Mouse (Mus musculus): ENCODE results near the gene Rtn2.
"Not testable (repeated sequence)": the region's sequence is repeated elsewhere in the genome, so short reads cannot be mapped to it uniquely, and the experiment has no call there.

Rtn2 gene

DNA sequence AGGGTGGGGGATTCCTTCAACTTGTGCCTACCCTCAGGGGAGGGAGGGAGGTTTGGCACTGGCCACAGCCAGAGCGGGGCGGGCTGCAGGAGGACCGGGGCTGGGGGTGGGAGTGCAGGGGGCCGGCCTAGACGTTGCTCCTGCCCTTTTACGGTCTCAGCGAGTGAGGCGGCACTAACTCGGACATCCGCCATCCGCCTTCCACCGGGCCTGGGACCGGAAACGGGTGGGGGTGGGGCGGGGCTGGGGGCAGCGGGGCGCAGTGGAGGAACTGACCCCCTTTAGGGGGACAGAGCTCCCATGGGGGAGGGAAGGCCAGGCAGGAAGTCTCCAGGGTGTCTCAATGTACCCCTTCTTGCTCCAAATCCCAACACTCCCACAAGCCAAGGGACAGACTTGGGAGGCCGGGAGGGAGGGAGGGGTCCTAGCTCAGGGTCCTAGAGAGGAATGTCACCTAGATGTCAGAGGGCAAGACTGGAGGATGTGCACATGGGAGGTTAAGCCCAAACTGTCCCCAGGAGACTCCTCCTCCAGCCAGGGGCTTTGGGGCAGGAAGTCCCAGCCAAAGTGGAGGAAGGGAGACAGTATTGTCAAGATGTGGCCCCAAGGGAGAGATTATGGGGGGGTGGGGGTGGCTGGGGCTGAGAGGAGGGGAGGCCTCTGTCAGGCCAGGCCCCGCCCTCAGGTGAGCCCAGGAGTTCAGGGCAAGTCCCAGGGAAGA is 12.5 kb upstream of the Rtn2 start:
- no peak for DNase-seq

DNA sequence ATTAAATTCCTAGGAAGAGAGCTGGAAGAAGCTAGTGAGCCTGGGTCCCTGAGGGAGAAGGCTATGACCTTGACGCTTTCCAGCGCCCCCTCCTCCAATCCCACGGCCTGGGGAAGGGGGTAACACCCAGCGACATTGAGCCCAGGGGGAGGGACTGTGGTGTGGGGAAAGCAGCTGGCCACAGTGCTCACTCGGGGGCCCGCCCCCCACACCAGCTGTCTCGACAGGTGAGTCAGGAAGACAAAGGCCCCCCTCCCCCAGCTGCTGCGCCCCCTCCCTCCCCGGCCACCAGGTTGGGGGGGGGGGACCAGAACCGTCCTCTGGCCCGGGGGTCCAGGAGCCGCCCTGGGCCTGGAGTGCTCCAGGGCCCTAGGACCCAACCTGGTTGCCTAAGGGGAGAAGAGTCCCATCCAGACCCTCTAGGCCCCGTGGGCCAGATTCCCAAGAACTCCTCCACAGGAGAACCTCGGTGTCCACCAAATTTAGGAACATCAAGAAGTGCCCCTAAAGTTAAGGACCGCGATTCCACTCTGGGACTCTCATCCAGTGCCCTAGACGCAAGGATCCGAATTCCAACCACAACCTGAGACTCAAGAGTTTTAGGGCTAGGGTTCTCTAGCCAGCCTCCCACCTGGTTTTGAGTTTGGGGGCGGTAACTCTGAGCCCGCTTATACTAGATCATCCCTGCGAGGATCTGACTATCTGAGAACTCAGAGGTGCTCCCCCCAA is 11.8 kb upstream of the Rtn2 start:
- DNase-seq: no peak

DNA sequence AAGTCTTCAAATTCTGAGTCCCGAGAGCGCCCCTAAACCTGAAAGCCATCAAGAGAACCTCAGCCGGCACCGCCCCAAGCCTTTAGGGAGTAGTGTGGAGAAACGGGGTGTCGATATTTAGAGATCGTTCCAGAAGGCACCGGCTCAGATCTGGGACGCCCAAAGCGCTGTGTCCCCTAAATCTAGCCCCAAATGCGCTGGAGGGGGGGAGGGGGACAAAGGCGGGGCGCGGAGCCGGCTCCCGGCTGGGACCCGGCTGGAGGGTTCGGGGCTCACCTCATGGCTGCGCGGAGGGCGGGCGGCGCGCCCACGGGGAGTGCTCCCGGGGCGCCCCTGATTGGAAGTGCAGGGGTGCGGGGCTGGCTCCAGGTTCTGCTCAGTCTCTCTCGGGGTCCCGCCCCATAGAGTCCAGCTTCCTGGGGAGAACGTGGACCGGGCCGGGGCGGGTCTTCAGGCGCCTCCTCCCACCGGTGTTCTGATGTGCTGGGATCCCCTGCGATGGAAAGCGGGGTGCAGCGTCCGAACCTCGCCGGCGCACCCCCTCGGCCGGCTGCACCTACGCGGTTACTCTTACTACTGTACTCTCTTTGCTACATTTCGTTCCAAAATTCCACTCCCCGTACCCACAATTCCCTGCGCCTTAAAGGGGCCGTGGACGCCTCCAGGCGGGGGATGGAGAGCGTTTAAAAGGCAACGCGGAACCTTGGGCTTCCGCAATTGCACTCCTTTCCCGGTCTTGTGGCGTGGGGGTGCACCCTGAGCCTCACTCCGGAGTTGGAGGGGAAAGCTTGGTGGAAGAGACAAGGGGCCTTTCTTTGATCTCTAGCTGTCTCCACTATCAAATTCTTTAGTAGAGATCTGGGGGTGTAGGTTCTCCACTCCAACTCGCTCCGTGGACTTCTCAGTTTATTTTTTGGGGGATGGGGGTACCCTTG is 10.9 kb upstream of the Rtn2 start, which contains the start of gene Vasp:
Gene Vasp, minus strand, starts transcription at position 580 of the 935 bp plus-strand sequence.
- peak; percentile 91 for DNase-seq

DNA sequence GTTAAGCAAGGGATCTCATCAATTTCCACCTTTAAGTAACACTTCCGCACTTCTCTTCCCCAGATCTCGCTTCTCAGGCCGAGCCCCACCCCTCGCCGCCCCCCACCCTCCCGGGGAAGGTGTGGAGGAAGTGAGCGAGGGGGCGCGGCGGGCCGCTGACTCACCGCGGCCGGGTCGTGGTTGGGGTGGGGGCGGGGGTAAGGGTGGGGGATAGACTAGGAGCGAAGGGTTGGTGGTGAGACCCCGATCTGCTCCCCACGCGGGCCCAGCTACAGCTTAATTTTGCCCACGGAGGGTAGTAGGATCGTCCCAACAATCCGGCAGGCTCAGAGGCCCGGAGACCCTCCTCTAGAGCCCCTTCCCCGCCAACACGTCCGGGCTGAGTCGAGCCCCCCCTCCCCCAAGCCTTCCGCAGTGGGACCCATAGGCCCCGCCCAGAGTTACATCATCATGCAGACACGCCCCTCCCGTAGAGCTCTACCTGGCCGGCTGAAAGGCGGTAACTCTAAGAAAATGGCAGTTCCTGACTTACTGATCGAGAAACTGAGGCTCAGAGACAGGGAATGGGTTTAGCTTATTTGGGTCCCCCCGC is 10.2 kb upstream of the Rtn2 start:
- DNase-seq: peak; percentile 40

DNA sequence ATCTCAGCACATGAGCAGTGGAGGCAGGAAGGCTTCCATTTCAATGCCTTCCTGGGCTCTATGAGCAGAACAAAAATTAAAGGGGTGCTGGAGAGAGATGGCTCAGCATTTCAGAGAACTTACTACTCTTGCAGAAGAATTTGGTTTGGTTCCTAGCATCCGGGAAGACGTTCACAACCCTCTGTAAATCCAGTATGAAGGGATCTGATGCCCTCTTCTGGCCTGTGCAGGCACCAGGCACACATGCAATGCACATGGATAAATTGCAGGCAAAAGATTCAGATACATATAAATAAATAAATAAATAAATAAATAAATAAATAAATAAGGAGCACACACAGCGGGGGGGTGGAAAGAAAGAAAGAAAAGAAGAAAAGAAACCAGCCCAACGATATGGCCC is 6.2 kb upstream of the Rtn2 start:
- DNase-seq: no peak

DNA sequence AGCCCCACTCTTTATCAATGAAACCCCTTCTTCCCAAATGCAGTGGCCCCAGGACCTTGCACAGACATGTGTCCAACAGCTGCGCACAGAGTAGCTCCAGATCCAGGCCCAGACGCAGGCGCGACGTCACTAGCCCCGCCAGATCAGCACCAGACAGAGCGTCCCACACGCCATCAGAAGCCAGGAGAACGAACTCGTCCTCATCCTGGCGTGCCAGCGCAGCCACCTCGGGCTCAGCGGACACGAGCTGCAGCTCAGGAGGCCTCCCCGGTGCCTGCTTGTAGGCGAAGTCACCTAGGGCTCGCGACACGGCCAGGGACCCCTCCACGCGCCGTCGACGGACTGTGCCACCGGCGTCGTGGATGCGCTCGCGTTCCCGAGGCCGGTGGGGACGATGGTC is 3.4 kb upstream of the Rtn2 start:
- no peak for DNase-seq

DNA sequence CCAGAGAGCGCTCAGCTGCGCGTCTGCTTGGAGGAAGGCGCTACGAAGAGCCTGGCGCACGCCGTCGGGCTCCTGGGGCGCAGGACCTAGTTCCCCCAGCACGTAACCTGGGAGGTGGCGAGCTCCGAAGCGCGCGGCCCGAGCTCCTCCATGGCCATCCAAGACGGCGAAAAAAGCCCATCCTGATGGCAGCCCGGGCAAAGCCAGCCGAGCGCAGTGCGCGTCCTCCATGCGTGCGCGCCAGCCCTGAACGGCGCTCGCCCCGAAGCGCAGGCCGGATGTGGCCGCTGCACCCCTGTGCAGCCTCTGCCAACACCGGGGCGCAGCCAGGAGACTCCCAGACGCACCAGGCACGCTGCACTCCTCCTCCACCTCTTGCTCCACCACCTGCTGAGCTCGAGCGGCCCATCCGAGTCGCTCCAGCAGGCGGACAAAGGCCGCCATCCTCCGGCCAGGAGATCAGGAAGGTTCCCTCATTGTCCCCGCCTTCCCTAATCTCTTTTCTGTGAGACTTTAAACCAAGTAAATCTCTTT is 2.8 kb upstream of the Rtn2 start, which contains the start of gene Ppm1n:
Gene Ppm1n, minus strand, starts transcription at position 484 of the 534 bp plus-strand sequence.
- no peak for DNase-seq

DNA sequence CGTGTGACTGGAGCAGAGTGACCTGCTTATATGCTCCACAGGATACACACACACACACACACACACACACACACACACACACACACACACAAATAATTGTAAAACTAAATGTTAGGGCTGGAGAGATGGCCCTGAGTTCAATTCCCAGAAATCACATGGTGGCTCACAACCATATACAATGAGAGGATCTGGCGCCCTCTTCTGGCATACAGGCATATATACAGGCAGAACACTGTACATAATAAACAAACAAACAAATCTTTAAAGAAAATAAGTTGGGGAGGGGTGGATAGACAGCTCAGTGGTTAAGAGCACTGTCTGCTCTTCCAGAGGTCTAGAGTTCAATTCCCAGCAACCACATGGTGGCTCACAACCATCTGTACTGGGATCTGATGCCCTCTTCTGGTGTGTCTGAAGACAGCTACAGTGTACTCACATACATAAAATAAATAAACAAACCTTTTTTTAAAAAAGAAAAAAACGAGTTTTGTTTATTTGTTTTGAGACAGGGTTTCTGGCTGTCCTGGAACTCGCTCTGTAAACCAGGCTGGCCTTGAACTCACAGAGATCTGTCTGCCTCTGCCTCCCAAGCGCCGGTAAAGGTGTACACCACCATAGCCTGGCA is 632 bp upstream of the Rtn2 start:
- not testable (repeated sequence) for DNase-seq

DNA sequence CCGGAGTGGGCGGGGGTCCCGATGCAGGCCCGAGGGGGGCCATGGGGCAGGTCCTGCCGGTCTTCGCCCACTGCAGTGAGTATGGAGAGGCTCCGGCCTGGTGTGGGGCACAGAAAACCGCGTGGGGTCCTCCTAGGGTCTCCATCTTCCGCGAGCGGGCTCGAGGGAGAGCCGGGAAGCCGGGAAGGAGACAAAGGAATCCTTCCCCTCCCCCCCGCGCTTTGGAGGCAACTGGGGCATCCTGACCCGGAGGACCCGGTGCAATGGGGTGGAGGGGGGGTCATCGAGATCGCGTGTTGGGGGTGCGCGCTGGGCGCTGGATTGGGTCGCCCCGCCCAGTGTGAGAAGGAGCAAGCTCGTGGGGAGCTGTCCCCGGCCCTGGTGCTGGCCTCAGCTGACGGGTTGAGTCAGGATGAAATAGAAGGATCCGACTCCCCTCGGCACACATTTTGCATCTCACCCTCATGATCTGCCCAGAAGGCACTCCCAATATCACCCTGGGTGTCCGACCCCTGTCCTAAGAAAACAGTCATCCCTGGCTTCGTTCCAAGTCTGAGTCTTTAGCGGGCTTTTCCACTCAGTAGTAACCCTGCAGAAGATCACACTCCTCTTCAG is 474 bp downstream of the Rtn2 start:
- DNase-seq: no peak

DNA sequence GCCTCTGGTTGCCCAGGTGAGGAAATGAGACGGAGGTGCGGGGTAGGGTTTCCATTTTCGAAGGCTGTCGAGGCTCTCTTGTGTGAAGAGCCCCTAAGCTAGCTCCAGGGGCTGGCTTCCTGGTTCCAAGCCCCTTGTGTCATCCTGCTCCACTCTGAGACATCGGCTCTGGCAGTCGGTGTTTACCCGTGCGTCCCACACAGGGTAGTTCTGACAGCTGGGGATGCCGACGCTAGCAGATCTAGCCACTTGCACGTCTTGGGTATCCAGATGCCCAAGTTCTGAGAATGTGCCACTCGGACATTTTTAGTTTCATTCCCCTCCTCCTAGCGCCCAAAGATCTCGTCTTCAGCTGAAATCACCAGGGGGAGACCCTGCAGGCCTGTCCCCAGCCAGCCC is 981 bp downstream of the Rtn2 start:
- DNase-seq: peak; percentile 43

DNA sequence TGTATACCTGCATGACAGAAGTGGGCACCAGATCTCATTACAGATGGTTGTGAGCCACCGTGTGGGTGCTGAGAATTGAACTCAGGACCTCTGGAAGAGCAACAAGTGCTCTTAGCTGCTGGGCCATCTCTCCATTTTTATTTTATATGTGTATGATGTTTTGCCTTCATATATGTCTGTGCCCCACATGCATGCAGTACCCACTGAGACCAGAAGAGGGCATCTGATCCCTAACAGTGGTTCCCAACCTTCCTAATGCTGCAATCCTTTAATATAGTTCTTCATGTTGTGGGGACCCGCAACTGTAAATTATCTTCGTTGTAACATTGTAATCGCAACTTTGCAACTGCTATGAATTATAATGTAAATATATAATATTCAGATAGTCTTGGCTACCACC is 2.3 kb downstream of the Rtn2 start:
- no peak for DNase-seq

DNA sequence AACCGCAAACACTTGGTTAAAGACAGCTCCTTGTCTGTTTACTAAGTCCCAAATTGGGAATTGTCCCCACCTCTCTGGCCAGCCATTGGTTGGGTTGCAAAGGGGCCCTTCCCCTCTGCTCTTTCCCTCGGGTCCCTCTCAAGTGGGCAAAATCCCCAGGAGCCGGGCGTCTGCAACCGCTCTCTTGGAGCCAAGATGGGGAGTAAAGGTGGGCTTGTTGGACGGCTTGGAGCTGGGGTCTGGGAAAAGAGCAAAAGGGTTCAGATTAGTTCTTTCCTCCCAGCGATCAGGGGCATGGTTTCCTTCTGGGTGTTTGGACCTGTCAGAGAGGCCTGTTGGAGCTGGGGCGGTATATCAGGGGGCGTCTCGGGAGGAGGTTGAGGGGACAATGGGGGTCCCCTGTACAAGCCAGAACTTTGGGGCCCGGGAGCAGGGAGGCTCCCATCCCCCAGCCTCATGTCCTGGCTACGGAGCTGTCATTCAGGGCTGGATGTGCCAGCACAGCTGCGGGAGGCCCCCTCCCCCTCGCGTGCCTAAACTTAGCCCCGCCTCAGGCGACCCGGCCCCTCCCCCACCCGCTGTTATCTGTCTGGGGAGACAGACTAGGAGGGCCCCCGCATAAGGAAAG is 8.7 kb downstream of the Rtn2 start:
- DNase-seq: no peak

DNA sequence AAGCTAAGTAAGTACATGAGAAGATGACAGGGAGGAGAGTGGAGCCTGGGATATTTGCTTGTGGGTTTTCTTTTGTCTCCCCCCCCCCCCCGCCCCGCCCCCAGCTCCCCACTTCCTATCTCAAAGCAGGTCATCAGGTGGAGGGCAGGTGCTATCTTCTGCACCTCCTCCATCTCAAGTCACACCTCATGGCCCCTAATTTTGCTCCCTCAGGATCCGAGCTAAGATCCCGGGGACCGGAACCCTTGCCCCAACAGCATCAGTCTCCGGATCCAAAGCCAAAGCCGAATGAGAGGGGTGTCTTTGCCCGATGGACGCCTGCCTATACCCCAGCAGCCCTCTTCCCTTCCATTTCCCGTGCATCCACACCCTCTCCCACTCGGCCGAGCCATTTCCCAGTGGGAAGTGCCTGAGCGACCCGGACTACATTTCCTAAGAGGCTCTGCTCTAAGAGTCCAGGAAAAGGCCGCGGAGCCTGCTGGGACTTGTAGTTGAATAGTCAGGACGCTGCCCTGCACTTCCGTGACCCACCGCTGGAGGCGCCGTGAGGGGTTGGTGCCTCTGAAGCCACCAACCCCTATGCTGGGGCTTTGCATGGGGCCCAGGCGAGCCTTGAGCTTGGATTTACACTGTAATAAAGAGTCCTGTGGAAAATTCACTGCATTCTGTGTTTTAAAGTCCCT is 13.2 kb downstream of the Rtn2 start:
- DNase-seq: peak; percentile 96

DNA sequence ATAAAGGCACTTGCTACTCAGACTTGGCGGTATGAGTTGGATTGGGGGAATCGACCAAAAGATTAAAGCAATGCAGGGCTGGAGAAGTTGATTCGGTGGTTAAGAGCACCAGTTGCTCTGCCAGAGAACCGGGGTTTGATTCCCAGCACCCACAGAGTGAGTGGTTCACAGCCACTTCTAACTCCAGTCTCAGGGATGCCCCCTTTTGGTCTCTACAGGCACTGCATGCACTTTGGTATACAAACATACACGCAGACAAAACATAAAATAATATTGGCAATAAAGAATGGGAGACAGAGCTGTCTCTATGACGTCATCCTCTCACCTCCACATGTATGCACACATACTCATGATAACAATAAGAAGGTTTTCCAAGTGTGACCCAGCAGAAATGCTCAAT is 14.6 kb downstream of the Rtn2 start:
- DNase-seq: no peak

DNA sequence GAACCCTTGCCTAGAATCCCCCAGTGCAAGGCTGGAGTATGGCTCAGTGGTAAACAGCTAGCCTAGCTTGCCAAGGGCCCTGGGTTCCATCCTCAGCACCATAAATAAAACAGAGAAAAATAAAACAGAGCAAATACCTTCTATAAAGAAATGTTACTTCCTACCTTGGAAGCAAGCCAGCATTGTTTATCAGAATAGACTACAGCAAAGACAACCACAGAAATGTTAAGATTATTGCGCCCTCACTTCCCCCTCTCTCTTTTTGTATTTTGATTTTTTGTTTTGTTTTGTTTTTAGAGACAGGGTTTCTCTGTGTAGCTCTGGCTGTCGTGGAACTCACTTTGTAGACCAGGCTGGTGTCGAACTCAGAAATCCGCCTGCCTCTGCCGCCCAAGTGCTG is 15.4 kb downstream of the Rtn2 start:
- no peak for DNase-seq

DNA sequence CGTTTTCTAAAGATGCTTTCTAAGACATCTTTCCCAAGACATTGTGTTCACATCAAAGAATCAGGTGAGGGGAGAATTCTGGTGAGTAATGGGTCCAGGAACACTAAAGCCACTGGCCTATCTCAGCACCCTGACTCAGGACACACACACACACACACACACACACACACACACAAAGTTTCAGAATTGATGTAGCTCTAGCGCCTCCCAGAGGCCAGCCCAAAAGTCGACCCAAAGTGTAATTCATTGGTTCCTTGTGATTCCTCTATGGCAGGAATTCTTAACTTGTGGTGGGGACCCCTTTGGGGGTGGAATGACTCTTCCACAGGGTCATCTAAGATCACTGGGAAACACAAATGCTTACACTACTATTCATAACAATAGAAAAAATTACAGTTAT is 16.8 kb downstream of the Rtn2 start:
- no peak for DNase-seq

DNA sequence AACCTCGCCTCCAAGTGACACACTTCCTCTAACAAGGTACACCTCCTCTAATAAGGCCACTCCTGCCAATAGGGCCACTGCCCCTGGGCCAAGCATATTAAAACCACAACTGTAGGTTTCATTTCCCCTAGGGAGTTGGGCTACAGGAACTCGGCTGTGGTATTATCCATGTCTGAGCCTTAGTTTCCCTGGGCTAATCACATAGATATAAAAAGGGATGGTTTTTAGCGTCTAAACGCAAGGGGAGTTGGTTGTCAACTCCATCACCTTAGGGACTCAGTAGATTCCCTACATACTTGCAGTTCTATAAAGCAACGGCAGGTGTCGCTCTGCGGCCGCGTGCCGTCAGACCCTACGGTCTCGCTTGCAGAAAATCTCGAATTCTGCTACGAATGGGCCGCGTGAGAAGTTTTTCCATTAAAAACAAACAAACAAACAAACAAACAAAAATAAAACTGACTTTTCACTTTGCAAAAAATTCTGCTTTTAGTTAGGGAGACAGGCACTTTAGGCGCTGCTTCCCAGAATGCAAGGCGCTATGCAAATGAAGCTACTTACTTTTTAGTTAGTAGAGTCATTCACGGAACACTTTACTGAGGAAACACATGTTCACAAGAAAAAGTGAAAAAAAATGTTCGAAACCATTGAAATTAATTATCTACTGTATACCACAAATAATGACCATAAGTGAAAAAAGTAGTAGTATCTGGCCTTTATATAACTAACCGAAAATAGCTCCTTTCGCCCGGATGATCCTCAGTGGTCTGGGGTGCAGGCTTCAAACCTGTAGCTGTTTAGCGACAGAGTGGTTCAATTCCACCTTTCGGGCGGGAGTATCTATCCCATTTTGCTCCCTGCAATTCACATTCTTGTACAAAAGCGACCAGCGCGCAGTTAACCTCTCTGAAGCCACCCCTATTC is 18.3 kb downstream of the Rtn2 start:
- DNase-seq: peak; percentile 83

DNA sequence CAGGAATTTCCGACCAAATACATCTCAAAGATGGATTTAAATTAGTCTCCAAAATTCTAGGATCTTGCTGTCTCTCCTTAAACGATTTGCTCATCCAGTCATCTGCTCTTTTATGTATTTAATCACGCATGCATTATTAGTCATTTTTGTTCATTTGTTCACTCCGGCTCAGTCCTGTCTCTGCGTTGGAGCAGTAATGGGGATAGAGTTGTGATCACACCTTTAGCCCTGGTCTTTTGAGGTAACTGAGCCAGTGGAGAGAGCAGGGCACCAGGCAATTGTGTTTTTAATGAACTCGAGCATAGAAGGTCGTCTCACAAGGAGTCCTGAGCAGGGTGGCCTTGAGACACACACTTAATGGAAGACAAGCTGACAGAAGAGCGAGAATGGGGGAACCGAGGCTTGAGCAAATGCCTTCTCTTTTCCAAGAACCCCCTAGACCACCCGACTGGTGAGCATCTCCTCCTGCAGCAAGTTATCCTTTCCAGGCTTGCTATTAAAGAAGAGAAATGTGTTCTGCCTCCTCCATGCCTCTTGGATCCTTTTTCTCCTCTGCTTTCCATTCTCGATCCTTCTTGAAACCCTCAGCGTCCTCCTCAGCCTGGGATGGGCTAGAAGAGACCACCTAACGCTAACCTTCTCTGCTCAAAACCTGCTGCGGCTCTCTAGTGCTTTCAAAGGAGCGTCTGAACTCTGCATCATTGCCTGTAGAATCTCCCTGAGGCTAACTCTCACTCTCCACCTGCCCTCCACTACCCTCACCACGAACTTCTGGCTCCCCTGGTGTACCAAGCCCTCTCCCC is 19.2 kb downstream of the Rtn2 start:
- DNase-seq: no peak
